Mouse (Mus musculus) CD8-positive naive resting alpha-beta T cell, adult 2 months (primary cell): Measurements from ENCODE around the gene Tfb1m.

Experiments
- DNase-seq, 2 experiments: peaks; one replicate each; pipeline ENCODE4 v3.0.0; 2022; ENCODE audit warnings: low read depth in 2 of 2, low spot score in 2 of 2

Tfb1m gene

DNA sequence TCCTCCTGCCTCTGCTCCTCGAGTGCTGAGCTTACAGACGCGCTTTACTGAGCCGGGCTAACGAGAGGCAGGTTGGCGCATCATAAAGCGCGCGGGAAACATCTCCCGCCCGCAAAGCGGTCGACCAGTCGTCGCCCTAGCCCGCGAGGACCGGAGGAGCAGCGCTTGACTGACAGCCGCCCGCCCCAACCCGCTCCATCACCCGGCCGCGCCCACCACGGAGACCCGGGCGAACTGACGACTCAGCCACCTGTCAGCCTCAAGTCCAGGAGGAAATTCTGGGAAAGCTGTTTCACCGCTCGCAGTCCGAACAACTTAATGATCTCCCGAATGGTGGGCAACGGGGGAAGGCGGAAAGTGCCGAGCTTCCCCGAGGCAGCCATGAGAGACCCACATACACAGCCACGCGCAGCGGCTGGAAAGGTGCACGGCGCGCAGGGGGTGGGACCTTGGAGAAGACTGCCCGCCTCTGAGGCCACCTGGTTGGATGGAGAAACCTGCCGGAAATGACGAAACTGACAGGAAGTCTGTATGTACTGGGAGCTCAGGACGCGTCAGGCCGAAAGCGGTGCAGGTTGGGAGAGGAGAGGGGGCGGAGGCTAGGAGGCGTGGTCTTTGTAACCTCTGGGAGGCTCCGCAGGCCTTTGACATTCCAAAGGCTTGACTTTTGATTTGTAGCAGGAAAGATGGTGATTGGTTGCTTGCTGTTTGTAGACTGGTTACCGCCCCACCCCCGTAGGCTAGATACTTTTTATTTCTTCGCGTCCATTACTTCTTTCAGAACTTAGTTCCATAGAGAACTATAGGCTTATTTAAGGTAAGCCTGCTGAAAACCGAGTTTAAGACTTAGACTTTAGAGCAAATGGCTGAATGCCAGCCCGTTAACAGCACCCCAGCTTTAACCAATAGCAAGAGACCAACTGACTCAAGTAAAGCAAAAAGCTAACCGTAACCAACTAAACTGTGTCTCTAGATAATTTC is at the start of gene Tfb1m:
Gene Tfb1m, minus strand, starts transcription at position 451 of the 981 bp plus-strand sequence.
- DNase-seq = peak; percentile 92 to 96

DNA sequence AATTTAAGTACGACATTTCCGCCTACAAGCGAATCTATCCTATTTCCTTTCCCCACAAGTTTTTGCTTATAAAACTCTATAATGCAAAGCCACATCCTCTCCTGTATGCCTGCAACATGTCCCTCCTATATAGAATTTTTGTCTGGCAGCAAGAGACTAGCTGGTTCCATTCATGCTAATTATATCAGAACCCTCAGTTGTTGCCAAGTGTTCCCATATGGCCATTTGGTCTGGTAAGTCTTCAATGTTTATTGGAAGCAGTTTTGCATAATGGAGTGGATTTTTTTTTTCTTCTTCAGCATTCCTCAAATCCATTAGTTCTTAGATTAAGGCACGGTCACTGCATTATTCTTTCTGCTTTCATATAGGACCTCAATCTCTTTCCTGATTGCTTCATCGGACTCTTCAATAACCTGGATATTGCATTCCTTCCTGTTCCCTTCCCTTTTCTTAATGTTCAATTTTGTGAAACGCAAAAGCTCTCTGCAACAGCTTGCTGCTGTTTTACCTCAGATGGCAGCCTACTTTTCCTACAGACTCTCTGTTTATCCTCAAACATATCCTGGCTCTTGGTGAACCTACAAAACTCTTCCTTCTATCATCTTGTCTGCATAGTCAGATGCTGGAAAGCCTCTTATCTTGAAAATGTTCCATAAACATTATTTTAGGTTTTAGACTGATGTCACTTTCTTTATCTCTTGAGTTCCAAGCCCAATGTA is 45.5 kb upstream of the Tfb1m start:
- no peak for DNase-seq

DNA sequence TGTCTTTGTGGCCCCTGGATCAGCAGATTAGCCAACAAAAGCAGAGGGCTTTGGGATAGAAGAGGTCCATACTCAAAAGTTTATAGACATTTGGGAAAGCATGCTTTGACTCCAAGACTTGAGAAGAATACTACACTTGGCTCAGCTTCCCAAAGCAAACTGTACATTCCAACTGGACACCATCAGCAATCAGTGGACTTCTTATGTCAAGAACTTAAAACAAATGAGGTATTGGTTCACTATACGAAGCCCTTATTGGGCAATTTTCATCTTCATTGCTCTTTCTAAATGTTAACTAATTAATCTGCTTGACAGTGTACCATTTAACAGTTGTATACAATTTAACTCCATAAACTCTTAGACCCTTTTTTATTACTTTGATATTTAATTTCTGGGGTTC is 40.8 kb upstream of the Tfb1m start:
- no peak for DNase-seq

DNA sequence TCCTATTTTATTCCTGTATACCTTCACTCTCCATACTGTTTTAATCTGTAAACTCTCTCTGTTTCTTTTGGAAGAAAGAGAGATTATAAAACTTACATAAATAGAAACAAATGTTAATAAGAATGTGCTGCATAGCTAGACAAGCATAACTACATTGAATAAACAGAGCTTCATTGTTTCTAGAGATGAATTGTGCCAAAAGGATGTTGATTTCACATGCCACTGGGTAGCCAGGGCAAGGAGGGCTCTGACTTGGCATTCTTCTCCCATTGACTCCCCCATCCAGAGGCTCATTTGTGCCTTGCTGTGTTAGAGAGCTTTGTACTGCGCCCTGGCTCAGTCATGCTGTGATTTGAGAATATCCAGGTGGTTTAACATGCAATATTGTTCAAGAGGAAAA is 40.3 kb upstream of the Tfb1m start:
- no peak for DNase-seq

DNA sequence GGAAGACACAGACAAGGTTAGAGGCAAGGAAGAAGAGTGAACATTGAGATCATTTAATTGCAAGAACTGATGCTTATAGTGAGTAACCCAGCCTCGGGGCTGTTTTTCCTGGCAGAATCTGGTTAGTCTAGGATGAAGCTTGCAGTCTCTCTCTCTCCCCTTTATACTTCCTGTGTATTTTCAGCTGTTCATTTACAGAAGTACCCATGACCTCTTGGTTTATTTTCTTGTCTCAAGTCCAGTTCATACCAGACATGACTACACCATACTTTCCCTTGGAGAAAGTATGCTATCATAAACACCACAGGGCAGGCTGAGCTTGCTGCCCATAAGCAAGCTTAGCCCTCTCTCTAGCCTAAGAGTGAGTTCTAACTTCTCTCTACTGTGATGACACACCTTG is 39.5 kb upstream of the Tfb1m start:
- no peak for DNase-seq

DNA sequence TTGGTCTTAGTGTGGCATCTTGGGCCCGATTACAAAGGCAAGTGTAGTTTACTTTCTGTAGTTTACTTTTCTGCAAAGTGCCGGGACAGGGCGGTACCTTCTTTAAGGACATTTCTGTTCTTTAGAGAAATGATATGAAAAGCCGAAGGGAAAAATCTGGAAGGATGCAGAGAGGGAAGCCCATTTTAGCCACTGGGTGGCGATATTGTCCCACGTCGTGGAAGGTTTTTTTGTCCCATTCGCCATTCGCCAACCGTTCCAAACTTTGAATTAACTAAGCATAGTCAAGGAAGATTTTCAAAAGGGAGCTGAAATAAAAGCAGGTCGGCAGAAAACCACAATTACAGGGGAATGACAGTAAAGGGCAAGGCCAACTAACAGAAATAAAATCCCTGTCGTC is 13.3 kb upstream of the Tfb1m start:
- peak in 1 of 2 experiments; percentile 7 for DNase-seq

DNA sequence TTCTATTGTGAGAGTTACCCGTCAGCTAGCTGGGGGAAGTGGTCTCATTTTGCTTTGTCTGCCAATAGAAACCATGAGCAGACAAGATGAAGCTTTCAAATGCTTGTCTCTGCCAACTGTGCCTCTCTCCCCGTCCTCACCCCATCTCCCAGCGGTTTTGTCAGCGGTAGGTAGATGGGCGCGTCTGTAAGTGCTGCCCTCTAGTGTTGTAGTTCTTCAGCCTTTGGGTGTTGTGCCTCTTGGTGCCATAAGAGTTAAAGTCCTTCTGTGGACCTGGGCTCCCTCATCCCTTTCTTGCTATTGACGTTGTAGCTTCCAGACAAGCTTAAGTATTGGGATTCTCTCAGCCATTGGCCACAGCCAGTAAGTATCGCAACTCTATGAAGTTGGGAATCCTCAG is 4.8 kb upstream of the Tfb1m start:
- DNase-seq = peak; percentile 9 to 25

DNA sequence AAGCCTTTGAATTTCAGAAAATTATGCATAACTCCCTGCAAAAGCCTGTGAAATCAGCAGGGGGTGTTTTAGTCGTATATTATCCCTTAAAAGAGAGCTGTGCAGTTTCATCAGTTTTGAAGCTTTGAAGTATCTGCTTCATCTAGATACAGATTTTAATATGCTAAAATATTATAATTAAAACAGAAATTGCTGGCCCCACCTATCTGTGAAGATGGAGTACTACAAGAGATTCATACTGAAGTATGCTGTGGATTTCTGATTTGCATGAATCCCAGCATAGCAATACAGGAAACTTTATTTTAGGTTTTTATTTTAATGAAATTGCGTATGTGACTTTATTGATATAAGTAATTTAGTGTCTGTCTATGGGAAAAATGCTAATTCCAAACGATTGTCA is 3.0 kb upstream of the Tfb1m start:
- DNase-seq = peak in 1 of 2 experiments; percentile 13

DNA sequence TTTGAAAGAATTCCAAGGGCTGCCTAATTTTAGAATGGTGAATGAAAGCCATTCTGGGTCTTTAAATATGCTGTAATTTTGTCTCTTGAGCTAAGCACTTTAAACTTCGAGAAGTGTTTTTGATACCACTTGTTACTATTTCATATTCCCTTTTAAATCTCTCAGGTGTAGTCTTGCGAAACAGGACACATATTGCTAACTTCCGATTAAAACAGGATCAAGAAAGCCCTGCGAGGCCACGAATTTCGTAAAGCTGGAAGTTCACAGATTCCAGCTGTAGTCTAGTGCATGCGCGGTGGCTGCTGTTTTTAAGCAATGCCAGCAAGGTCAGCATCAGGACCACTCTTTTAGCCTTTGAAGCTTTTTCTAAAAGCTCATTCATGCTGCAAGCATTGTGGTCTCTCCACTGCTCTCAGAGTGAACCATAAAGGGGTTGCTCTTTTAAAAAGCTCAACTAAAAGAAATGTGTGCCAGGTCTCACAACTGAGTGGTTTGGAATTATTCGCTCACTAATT is 832 bp upstream of the Tfb1m start:
- no peak for DNase-seq

DNA sequence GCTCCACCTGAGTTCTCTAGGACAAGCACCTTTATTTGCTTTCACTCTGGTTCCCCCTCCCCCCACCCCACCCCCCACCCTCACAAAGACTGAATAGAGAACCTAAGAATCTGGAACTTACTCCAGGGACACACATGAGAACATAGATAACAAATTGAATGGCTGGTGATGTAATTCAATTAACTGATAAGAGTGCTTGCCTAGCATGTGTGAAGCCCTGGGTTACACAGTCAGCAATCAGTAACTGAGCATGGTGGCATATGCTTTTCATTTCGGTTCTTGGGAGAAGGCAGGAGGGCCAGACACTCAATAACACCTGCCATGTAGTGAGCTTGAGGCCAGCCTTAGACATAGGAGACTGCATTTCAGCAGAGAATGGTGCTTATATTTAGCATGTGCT is 1.3 kb downstream of the Tfb1m start:
- no peak for DNase-seq

DNA sequence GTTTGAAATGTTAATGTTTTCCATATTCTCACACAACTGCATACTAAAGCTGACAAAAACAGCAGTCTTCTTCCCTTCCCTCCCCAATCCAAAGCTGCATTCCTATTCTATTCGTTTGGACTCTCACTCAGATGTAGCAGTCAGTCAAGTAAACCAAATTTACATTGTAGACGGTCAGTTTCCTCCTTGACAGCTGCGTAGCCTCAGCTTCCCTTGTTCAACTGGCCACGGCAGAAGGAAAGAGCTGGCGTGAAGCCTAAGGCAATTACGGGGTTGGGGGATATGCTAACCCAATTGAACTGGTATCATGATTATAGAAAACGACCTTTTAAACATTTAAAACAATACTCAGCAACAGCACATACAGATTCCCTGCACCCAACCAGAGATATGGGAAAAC is 9.9 kb downstream of the Tfb1m start:
- DNase-seq = no peak

DNA sequence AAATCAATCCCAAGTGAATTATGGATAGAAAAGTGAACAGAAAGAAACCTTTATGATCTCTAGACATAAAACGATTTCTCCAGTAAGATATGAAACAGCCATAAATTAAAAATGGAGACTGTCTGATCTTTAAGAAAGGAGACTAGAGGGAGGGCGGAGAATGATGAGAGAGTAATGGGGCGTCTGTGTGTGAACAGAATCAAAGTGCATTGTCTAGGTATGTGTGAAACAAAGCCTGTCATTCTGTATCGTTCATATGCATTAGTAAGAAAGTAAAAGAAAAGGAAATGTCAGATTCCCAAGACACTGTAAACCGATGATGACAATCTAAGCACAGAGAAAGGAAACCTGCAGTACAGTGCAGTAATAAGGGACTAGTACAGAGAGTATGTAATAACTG is 16.5 kb downstream of the Tfb1m start:
- no peak for DNase-seq

DNA sequence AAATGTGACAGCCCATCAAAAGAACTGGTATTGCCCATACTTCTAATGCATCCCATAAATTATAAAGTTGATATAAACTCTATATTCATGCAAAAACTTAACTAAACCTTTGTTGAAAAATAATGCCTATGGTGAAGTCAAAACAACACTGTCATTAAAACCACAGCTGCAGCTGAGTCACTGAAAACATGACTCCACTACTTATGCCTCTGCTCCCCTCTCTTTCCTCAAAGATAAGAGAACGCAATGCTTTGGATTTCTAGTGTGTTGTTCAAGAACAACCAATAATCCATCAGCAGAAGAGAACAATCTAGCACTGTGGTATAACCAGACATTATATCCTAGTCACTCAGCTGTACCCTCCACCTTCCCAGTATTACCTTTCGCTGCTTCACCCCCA is 17.3 kb downstream of the Tfb1m start:
- no peak for DNase-seq

DNA sequence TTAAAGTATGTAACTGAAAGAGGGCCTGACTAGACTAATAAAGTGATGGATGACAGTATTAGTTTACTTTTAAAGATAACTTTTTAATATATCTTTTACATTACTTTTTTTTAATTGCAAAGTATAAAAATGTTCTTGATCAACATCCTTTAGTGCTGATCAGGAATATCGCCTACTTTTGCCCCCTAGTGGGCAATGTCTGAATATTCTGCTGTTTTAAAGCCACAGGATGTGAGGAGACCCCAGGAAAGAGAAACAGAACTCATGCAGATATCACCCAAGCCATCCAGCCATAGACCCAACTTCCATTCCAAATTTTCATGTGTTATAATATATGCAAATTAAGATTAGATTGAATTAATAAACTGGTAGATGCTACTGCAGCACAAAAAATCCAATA is 24.2 kb downstream of the Tfb1m start:
- DNase-seq = no peak

DNA sequence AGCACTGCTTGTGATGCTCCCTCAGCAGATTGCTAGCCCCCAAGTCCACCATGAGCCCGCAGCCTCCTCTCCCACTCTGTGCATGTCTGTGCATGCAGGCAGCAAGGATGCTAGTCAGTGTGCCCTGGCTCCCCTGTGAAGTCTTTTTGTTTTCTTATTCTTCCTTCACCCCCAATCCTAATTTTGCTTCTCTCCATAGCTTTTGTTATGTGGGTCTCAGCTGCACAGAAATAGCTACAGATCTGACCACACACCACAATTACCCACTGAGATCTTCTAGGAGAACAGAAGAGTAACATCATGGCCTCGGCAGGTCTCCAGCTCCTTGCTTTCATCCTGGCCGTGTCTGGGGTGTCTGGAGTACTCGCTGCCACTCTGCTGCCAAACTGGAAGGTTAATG is 25.3 kb downstream of the Tfb1m start, which contains the start of gene Cldn20:
Gene Cldn20, plus strand, starts transcription at position 301 of the 400 bp plus-strand sequence.
- DNase-seq = no peak

DNA sequence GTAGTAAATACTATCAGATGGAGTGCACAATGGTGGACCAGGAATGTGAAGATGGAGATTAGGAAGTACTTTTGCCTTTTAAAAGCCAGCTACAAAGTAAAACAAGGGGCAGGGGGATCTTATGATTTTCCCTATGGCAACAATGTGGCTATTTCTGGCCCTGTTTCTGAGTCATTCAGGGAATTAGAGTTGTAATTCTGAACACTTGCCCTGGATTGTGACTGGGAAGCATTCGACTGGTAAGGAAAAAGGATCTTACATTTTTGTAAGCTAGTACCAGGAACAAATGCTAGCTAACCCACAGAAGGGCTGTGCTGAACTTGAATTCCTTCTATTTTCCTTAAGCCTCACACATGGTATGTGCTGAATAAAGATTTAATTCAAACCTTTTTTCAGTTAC is 25.9 kb downstream of the Tfb1m start:
- no peak for DNase-seq

DNA sequence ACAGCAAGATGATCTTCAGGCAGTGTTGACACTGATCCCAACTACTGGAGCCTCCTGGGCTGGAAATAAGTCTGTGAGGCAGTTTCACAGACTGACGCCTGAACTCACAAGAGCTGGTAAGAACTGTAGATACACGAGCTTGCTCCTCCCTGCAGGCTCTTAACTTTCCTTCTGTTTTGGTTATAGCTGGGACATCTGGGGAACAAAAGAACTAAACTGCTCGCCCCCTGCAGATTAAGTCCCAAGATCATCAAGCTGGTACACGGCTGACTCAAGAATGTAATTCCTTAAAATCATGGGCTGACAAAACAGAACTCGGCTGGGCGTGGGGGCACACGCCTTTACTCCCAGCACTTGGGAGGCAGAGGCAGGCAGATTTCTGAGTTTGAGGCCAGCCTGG is 27.0 kb downstream of the Tfb1m start:
- no peak for DNase-seq

DNA sequence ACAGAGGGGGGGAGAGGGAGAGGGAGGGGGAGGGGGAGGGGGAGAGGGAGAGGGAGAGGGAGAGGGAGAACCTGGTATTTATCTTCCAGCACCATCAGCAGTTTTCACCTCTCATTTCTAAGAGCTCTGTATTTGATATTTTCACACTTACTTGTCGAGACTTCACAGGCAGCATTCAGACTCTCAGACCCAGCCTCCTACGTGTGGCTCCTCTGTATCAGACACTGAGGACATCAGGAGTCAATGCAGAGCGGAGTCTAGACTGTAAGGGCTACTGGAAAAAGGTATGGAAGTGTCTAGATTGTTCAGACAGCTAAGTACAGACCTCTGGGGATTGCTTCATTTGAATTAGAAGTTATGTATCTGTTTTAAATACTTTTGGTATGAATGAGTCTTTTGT is 28.1 kb downstream of the Tfb1m start:
- no peak for DNase-seq

DNA sequence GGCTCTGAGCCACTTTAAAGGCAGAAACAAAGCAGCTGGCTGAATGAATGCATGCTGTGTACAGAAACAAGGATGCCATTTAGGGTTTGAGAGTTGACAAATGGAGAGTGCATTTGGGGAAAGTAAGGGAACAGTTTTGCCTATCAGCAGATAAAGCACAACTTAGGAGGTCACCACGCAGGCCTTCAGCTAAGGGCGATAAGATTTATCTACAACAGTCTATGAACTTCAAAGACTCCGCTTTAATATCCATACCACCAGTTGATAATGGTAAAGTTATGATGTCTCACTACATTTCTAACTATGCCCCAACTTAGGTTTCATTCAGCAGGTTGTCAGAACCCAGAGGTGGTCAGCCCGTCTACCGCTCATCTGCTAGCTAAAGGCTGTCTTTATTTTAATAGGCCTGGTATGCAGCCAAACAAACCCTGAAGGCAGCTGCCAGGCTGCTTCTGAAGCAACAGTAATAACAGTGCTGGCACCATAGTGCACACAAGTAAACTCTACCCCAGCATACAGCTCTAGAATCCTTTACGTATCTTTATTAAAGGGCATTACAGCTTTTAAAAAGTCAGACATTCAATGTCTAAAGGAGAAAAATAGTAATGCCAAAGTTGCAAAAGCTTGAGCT is 29.6 kb downstream of the Tfb1m start:
- no peak for DNase-seq

DNA sequence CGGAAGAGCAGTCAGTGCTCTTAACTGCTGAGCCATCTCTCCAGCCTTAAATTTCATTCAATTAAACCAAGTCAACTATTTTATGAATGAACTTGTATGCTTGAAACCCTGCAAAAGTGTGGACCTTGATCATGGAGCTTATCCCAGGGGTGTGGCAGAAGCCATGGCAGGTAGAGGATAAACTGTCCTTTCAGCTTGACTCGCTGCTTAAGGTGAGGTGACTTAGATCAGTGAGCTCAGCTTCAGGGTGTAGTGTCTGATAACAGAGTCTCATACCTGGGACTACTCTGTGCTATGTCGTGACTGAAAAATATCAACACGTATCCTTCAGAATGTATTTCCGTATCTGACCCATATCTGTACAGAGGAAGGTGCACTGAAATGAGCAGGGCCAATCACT is 37.2 kb downstream of the Tfb1m start:
- no peak for DNase-seq

DNA sequence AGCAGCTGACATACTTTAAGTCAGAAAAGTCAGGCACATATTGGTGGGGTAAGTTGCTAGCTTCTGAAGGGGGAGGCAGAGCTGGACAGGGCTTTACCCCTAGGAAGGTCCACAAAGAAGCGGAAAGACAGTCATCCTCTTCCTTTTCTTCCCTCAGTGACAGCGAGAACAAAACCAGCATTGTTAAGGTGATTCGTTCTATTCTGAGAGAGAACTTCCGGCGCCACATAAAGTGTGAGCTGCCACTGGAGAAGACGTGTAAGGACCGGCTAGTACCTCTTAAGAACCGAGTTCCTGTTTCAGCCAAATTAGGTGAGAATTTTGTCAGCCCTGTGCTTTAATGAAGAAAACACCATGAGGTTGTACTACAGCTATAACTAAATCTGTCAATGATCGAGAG is 41.2 kb downstream of the Tfb1m start:
- DNase-seq = no peak

DNA sequence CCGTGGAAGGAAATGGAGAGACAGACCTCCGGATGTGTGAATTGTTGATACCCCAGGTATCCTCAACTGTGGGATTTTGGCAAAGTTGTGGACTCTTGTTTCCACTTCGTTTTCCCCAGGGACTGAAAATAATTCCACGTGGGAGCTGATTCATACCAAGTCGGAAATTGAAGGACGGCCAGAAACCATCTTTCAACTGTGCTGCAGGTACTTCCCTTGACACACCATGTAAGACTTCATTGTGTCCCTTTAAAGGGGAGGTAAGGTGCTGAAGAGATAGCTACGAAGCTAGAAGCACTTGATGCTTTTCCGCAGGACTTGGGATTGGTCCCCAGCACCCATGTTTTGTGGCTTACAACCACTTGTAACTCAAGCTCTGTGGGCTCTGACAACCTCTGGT is 41.7 kb downstream of the Tfb1m start:
- DNase-seq = no peak
